Mouse (Mus musculus) heart, embryonic 10.5 days (tissue): ENCODE measurements around the gene Rad9b. TPM values are rescaled to one million over a fixed set of nuclear protein-coding genes. Genes with fewer than 3 reads are reported as not detected.

ENCODE experiments used
- DNase-seq: peaks from one replicate; pipeline ENCODE4 v3.0.0-alpha.2; 2017; ENCODE audit warnings: low spot score
- H3K27ac ChIP-seq: fragments of 300-500 bp; sonication (generic); 2 replicates; pipeline ENCODE4 v1.5.1; 2016; ENCODE audit warnings: mild to moderate bottlenecking
- H3K27me3 ChIP-seq: fragments of 300-500 bp; sonication (generic); 2 replicates; pipeline ENCODE4 v1.6.1; 2016; ENCODE audit warnings: mild to moderate bottlenecking; ENCODE audit not compliant: poor library complexity, insufficient read depth, severe bottlenecking
- H3K36me3 ChIP-seq: fragments of 300-500 bp; sonication (generic); 2 replicates; pipeline ENCODE4 v1.6.1; 2016; ENCODE audit warnings: mild to moderate bottlenecking, moderate library complexity
- H3K4me1 ChIP-seq: fragments of 300-500 bp; sonication (generic); 2 replicates; pipeline ENCODE4 v1.6.1; 2016; ENCODE audit warnings: mild to moderate bottlenecking
- H3K4me3 ChIP-seq: fragments of 300-500 bp; sonication (generic); 2 replicates; pipeline ENCODE4 v1.5.1; 2016; ENCODE audit warnings: mild to moderate bottlenecking, moderate library complexity
- H3K9me3 ChIP-seq: fragments of 300-500 bp; sonication (generic); 2 replicates; pipeline ENCODE4 v1.6.1; 2016; ENCODE audit warnings: mild to moderate bottlenecking, moderate library complexity
- WGBS: fragments of 180-500 bp; shearing (Covaris S2); methylation state at CpG from one replicate; pipeline ENCODE4 v1.1.7; 2016; 5-methylcytosine and 5-hydroxymethylcytosine counted together
- polyA plus RNA-seq: library from polyadenylated mRNA; unstranded; fragments of >200 nt; fragmentation: Nextera tagmentation; extraction: Ambion mirVana; gene quantifications from 2 replicates; pipeline ENCODE4 v1.2.1, GENCODE M21; 2016

Gene Rad9b
- polyA plus RNA-seq, 1 experiment from 2014 or later: 8.8 TPM

- Histone ChIP-seq H3K9me3 (no peaks in the 10 kb centered on the region), H3K4me1 (peaks cover 38% of the 10 kb centered on the region), H3K27ac (no peak overlapping the region), H3K36me3 (peaks cover 64% of the 10 kb centered on the region), H3K27me3 (no peaks in the 10 kb centered on the region), H3K4me3 (no peak overlapping the region)
- WGBS: 82% methylated on average over 3 of the region's 3 CpGs
- no peak for DNase-seq
These were observed 35.9 kb downstream of the Rad9b start for GRCm38 (mm10) chr5:122318100-122318499.

- Histone ChIP-seq H3K27me3 (no peaks in the 10 kb centered on the region), H3K36me3 (peaks cover 66% of the 10 kb centered on the region), H3K27ac (no peak overlapping the region), H3K4me1 (peaks cover 38% of the 10 kb centered on the region), H3K4me3 (no peak overlapping the region), H3K9me3 (no peaks in the 10 kb centered on the region)
- DNase-seq: no peak
- WGBS: 69% methylated on average over 11 of the region's 11 CpGs
These were observed 36.5 kb downstream of the Rad9b start for GRCm38 (mm10) chr5:122317329-122318045.

- no peak for DNase-seq
- Histone ChIP-seq H3K4me1 (peaks cover 33% of the 10 kb centered on the region), H3K27ac (peak overlapping the region; percentile 31; the same call in 1 of the 2 replicates), H3K27me3 (no peaks in the 10 kb centered on the region), H3K9me3 (no peaks in the 10 kb centered on the region), H3K36me3 (peaks cover 66% of the 10 kb centered on the region), H3K4me3 (no peak overlapping the region)
- WGBS: 71% methylated on average over 20 of the region's 20 CpGs
These were observed 38.9 kb downstream of the Rad9b start for GRCm38 (mm10) chr5:122314966-122315667.

GRCm38 (mm10) chr5:122312942-122313684 is 40.9 kb downstream of the Rad9b start:
- WGBS: 90% methylated on average over 17 of the region's 17 CpGs
- H3K9me3 ChIP-seq: no peaks in the 10 kb centered on the region
- no peaks in the 10 kb centered on the region for H3K27me3 ChIP-seq
- H3K27ac ChIP-seq: no peak overlapping the region
- peaks cover 21% of the 10 kb centered on the region for H3K4me1 ChIP-seq
- peaks cover 73% of the 10 kb centered on the region for H3K36me3 ChIP-seq
- no peak for DNase-seq
- no peak overlapping the region for H3K4me3 ChIP-seq

GRCm38 (mm10) chr5:122312346-122312745 is 41.7 kb downstream of the Rad9b start:
- peaks cover 74% of the 10 kb centered on the region for H3K36me3 ChIP-seq
- H3K27ac ChIP-seq: no peak overlapping the region
- H3K4me1 ChIP-seq: peaks cover 17% of the 10 kb centered on the region
- DNase-seq: no peak
- 94% methylated on average over 4 of the region's 4 CpGs for WGBS
- H3K27me3 ChIP-seq: no peaks in the 10 kb centered on the region
- H3K4me3 ChIP-seq: no peak overlapping the region
- H3K9me3 ChIP-seq: no peaks in the 10 kb centered on the region

- WGBS: 73% methylated on average over 7 of the region's 7 CpGs
- Histone ChIP-seq H3K9me3 (no peaks in the 10 kb centered on the region), H3K36me3 (peaks cover 68% of the 10 kb centered on the region)
These were observed 42.3 kb downstream of the Rad9b start for GRCm38 (mm10) chr5:122311692-122312091.

GRCm38 (mm10) chr5:122310699-122311098 is 43.3 kb downstream of the Rad9b start:
- H3K27me3 ChIP-seq: no peaks in the 10 kb centered on the region
- no peak for DNase-seq
- H3K4me3 ChIP-seq: no peak overlapping the region
- H3K36me3 ChIP-seq: peaks cover 60% of the 10 kb centered on the region
- peaks cover 15% of the 10 kb centered on the region for H3K4me1 ChIP-seq
- no peaks in the 10 kb centered on the region for H3K9me3 ChIP-seq
- peak overlapping the region; percentile 59; the same call in 1 of the 2 replicates for H3K27ac ChIP-seq
- 64% methylated on average over 8 of the region's 8 CpGs for WGBS

More at GRCm38 (mm10) chr5:122311692-122312091, 42.3 kb downstream of the Rad9b start:
- peaks cover 15% of the 10 kb centered on the region for H3K4me1 ChIP-seq
- no peak overlapping the region for H3K27ac ChIP-seq
- DNase-seq: no peak
- no peak overlapping the region for H3K4me3 ChIP-seq
- no peaks in the 10 kb centered on the region for H3K27me3 ChIP-seq

- H3K4me3 ChIP-seq: no peak overlapping the region
- DNase-seq: no peak
- H3K4me1 ChIP-seq: peaks cover 34% of the 10 kb centered on the region
- no peak overlapping the region for H3K27ac ChIP-seq
- H3K9me3 ChIP-seq: no peaks in the 10 kb centered on the region
- WGBS: 80% methylated on average over 3 of the region's 3 CpGs
- no peaks in the 10 kb centered on the region for H3K27me3 ChIP-seq
- H3K36me3 ChIP-seq: peaks cover 31% of the 10 kb centered on the region
These were observed 47.5 kb downstream of the Rad9b start for GRCm38 (mm10) chr5:122306536-122306935.

GRCm38 (mm10) chr5:122305472-122305871 is 48.6 kb downstream of the Rad9b start:
- Histone ChIP-seq H3K4me3 (no peak overlapping the region), H3K4me1 (peaks cover 34% of the 10 kb centered on the region), H3K36me3 (peaks cover 26% of the 10 kb centered on the region), H3K9me3 (no peaks in the 10 kb centered on the region), H3K27ac (no peak overlapping the region), H3K27me3 (no peaks in the 10 kb centered on the region)
- 93% methylated on average over 7 of the region's 7 CpGs for WGBS
- no peak for DNase-seq

- H3K27ac ChIP-seq: no peak overlapping the region
- H3K27me3 ChIP-seq: no peaks in the 10 kb centered on the region
- no peaks in the 10 kb centered on the region for H3K9me3 ChIP-seq
- WGBS: 77% methylated on average over 6 of the region's 6 CpGs
- peaks cover 31% of the 10 kb centered on the region for H3K36me3 ChIP-seq
- peaks cover 34% of the 10 kb centered on the region for H3K4me1 ChIP-seq
- DNase-seq: no peak
- H3K4me3 ChIP-seq: no peak overlapping the region
These were observed 49.5 kb downstream of the Rad9b start for GRCm38 (mm10) chr5:122304541-122304940.

- 90% methylated on average over 7 of the region's 7 CpGs for WGBS
- DNase-seq: no peak
- Histone ChIP-seq H3K27ac (no peak overlapping the region), H3K27me3 (no peaks in the 10 kb centered on the region), H3K9me3 (no peaks in the 10 kb centered on the region), H3K4me1 (peaks cover 34% of the 10 kb centered on the region), H3K36me3 (peaks cover 28% of the 10 kb centered on the region), H3K4me3 (no peak overlapping the region)
These were observed 50.1 kb downstream of the Rad9b start for GRCm38 (mm10) chr5:122303937-122304336.

- H3K27me3 ChIP-seq: no peaks in the 10 kb centered on the region
- peaks cover 40% of the 10 kb centered on the region for H3K4me1 ChIP-seq
- H3K27ac ChIP-seq: no peak overlapping the region
- H3K36me3 ChIP-seq: peaks cover 19% of the 10 kb centered on the region
- 71% methylated on average over 17 of the region's 17 CpGs for WGBS
- DNase-seq: no peak
- no peaks in the 10 kb centered on the region for H3K9me3 ChIP-seq
- no peak overlapping the region for H3K4me3 ChIP-seq
These were observed 51.0 kb downstream of the Rad9b start for GRCm38 (mm10) chr5:122302810-122303745.
